Mouse (Mus musculus) brain, adult 10 weeks (tissue): ENCODE data around the gene Fuom. TPM values are rescaled to one million over a fixed set of nuclear protein-coding genes. Genes with fewer than 3 reads are reported as not detected.

Source experiments
- polyA plus RNA-seq: library from polyadenylated mRNA; stranded (reverse); fragments of 350-450 nt; fragmentation: Illumina TruSeq; extraction: RNeasy Lipid Tissue Mini Kit (QIAGEN cat#74804); gene quantifications from one replicate; pipeline ENCODE4 v1.2.3, GENCODE M21; 2015; ENCODE audit warnings: low read depth, low replicate concordance

Fuom gene
- polyA plus RNA-seq = 83.3 TPM

GRCm38 (mm10) chr7:140101993-140102860 is at the start of gene Fuom:
Fuom (minus strand) TSS chr7:140102441.

GRCm38 (mm10) chr7:140137135-140138020 is 35.1 kb upstream of the Fuom start, which contains the start of gene Mtg1:
Mtg1 (plus strand) TSS chr7:140137564.

GRCm38 (mm10) chr7:140116329-140117054 is 14.3 kb upstream of the Fuom start, which contains the start of gene Echs1:
Echs1 (minus strand) TSS chr7:140116476.

GRCm38 (mm10) chr7:140115583-140116328 is 13.5 kb upstream of the Fuom start, which contains the start of gene Paox:
Paox (plus strand) TSS chr7:140115799.

GRCm38 (mm10) chr7:140092924-140093528 is 9.2 kb downstream of the Fuom start, which contains the start of gene Prap1:
Prap1 (plus strand) TSS chr7:140093395.

GRCm38 (mm10) chr7:140082242-140082678 is 20.0 kb downstream of the Fuom start, which contains the start of gene Caly:
Caly (minus strand) TSS chr7:140082548.

GRCm38 (mm10) chr7:140048361-140049114 is 53.7 kb downstream of the Fuom start, which contains the start of gene Msx3:
Msx3 (minus strand) TSS chr7:140049089.

Other genes with a start within 250 kb of the Fuom start
- gene Kndc1, start 207.7 kb downstream of the Fuom start, polyA plus RNA-seq = 51.5 TPM
- not detected for gene Utf1, start 158.7 kb downstream of the Fuom start, polyA plus RNA-seq
- 0.48 TPM for gene 6430531B16Rik, start 123.7 kb downstream of the Fuom start, polyA plus RNA-seq
- gene Adam8, start 109.9 kb downstream of the Fuom start, polyA plus RNA-seq = 3.3 TPM
- gene Zfp511, start 66.0 kb downstream of the Fuom start, polyA plus RNA-seq = 33.5 TPM
- gene Tubgcp2, start 65.8 kb downstream of the Fuom start, polyA plus RNA-seq = 29.0 TPM
- not detected for gene Msx3, start 53.4 kb downstream of the Fuom start, polyA plus RNA-seq
- 302 TPM for gene Caly, start 19.9 kb downstream of the Fuom start, polyA plus RNA-seq
- gene Prap1, start 9.0 kb downstream of the Fuom start, polyA plus RNA-seq = not detected
- 7.1 TPM for gene Paox, start 13.4 kb upstream of the Fuom start, polyA plus RNA-seq
- gene Echs1, start 14.0 kb upstream of the Fuom start, polyA plus RNA-seq = 90.6 TPM
- gene Mtg1, start 35.1 kb upstream of the Fuom start, polyA plus RNA-seq = 28.6 TPM
- gene Sprn, start 52.4 kb upstream of the Fuom start, polyA plus RNA-seq = 96.6 TPM
- not detected for gene Olfr522, start 62.3 kb upstream of the Fuom start, polyA plus RNA-seq
- gene Olfr523, start 70.8 kb upstream of the Fuom start, polyA plus RNA-seq = not detected
- not detected for gene Olfr524, start 103.5 kb upstream of the Fuom start, polyA plus RNA-seq
- not detected for gene Cd163l1, start 115.8 kb upstream of the Fuom start, polyA plus RNA-seq
- gene 5830411N06Rik, start 144.8 kb upstream of the Fuom start, polyA plus RNA-seq = not detected
- not detected for gene Olfr525, start 218.4 kb upstream of the Fuom start, polyA plus RNA-seq
- not detected for gene Olfr527, start 231.6 kb upstream of the Fuom start, polyA plus RNA-seq